Mouse (Mus musculus) CH12.LX (cell line): ENCODE measurements at regions not wholly inside any gene's neighbourhood (a gene's known extent, or its start where the extent isn't known, plus 50 kb on each side); places are given as distances from the start of the nearest gene placed in this dataset.

Experiments
- CHD2 ChIP-seq: IDR thresholded peaks from 2 replicates; pipeline ENCODE4 v1.6.1; 2011; ENCODE audit warnings: low read length, improper control_type of control experiment
- CTCF ChIP-seq, 2 experiments: IDR thresholded peaks in 1 of 2; conservative IDR thresholded peaks in 1 of 2; 2 replicates each; pipeline ENCODE4 v1.5.1; 2011 to 2012; ENCODE audit warnings: low read depth in 2 of 2, low read length in 2 of 2, improper control_type of control experiment in 1 of 2, inconsistent platforms in 1 of 2, mild to moderate bottlenecking in 1 of 2, moderate library complexity in 1 of 2
- EP300 ChIP-seq: IDR thresholded peaks from 2 replicates; pipeline ENCODE4 v1.6.1; 2011; ENCODE audit warnings: low read length, improper control_type of control experiment
- GABPA ChIP-seq: IDR thresholded peaks from 2 replicates; pipeline ENCODE4 v1.6.1; 2012; ENCODE audit warnings: low read depth, low read length, improper control_type of control experiment, inconsistent platforms; ENCODE audit not compliant: insufficient replicate concordance
- JUND ChIP-seq: conservative IDR thresholded peaks from 2 replicates; pipeline ENCODE4 v1.6.1; 2011; ENCODE audit warnings: low read depth, low read length, improper control_type of control experiment
- NRF1 ChIP-seq: IDR thresholded peaks from 2 replicates; pipeline ENCODE4 v1.6.1; 2014; ENCODE audit warnings: low read depth, mild to moderate bottlenecking, inconsistent platforms, low read length, improper control_type of control experiment, moderate library complexity
- POLR2A ChIP-seq: IDR thresholded peaks from 2 replicates; pipeline ENCODE4 v1.6.1; 2011; ENCODE audit warnings: low read depth, mild to moderate bottlenecking, improper control_type of control experiment, low read length
- SIN3A ChIP-seq: IDR thresholded peaks from 2 replicates; pipeline ENCODE4 v1.6.1; 2012; ENCODE audit warnings: low read length, improper control_type of control experiment, inconsistent platforms
- TCF12 ChIP-seq: IDR thresholded peaks from 2 replicates; pipeline ENCODE4 v1.6.1; 2014; ENCODE audit warnings: low read depth, mild to moderate bottlenecking, inconsistent platforms, low read length, improper control_type of control experiment

DNA sequence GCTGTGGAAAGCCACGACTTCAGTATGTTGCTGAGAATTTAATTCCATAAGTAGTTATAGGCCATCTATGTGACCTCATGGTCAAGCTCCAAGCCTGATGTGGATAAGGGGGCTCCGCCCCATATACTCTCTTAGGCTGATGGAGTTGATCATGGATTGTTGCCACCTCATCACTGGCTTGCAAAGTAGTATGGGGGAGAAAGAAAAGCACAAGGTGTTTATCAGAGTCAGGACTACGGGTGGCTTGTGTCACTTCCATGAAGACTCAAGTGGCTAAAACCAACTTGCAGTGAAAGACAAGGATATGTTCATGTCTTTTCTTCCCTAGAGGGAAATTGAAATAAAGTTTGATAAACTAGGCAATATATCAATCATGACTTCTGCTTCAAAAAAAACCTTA lies 102.9 kb upstream of the Fut8 start:
- no peak for TF ChIP-seq TCF12
- TF ChIP-seq SIN3A: no peak
- TF ChIP-seq JUND: no peak
- TF ChIP-seq CTCF (conservative IDR thresholded peaks at IDR 0.05 in 1 of 2, IDR thresholded peaks at IDR 0.05 in 1 of 2; ENCODE audit: low read depth in 2 of 2, low read length in 2 of 2): no peak
- no peak for TF ChIP-seq POLR2A
- no peak for TF ChIP-seq NRF1
- TF ChIP-seq GABPA: no peak
- TF ChIP-seq EP300: no peak
- no peak for TF ChIP-seq CHD2
